Mouse (Mus musculus): Measurements from ENCODE around the gene Zkscan17.

DNA sequence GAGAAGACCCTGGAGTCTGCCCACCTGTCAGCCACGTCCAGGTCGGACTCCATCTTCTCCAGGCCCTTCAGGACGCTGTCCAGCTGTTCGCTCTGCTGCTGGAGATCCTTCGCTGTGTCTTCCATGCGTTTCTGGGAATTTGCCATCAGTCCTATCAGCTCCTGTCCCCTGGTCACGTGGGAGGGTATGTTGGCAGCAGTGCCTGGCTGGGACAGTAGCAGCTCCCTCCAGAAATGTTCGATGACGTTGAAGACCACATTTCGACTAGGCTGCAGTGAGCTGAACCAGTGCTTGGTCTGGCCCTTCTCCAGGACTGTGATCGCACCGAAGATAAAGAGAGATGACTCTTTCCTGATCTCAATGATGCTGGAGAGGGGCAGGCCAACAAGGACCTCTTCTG is 88.6 kb downstream of the Zkscan17 start:
- TF ChIP-seq NELFE (IDR thresholded peaks at IDR 0.05; ENCODE audit: low read depth, low read length): no peak
- no peak for TF ChIP-seq CTCF (conservative IDR thresholded peaks at IDR 0.05 in 1 of 2, IDR thresholded peaks at IDR 0.05 in 1 of 2; ENCODE audit: low read depth in 2 of 2, low read length in 2 of 2)
- no peak for TF ChIP-seq EP300 (IDR thresholded peaks at IDR 0.05; ENCODE audit: low read length)
- TF ChIP-seq E2F4 (IDR thresholded peaks at IDR 0.05; ENCODE audit: insufficient replicate concordance, low read depth, low read length): no peak
- no peak for TF ChIP-seq ZKSCAN1 (IDR thresholded peaks at IDR 0.05; ENCODE audit: borderline replicate concordance, low read depth, low read length)
